Mouse (Mus musculus) ES-Bruce4 (cell line): ENCODE results near the gene Ftsj3. TPM values are rescaled to one million over a fixed set of nuclear protein-coding genes. Genes with fewer than 3 reads are reported as not detected.
A peak's percentile ranks its signal among the peaks of the same experiment; 100 is the strongest.

Experiments
- H3K27ac ChIP-seq: 2 replicates; pipeline ENCODE4 v1.5.1; 2012; ENCODE audit warnings: low read length, inconsistent platforms; ENCODE audit not compliant: insufficient read depth
- H3K27me3 ChIP-seq: 2 replicates; pipeline ENCODE4 v1.6.1; 2012; ENCODE audit warnings: mild to moderate bottlenecking, low read length, inconsistent platforms; ENCODE audit not compliant: control insufficient read depth, poor library complexity, insufficient read depth, severe bottlenecking
- H3K36me3 ChIP-seq: 2 replicates; pipeline ENCODE4 v1.6.1; 2012; ENCODE audit warnings: inconsistent platforms, mild to moderate bottlenecking, low read length, moderate library complexity; ENCODE audit not compliant: control insufficient read depth, poor library complexity, insufficient read depth, severe bottlenecking
- H3K4me1 ChIP-seq: one replicate; pipeline ENCODE4 v1.8.1; 2011; ENCODE audit warnings: low read length; ENCODE audit not compliant: control insufficient read depth, insufficient read depth
- H3K4me3 ChIP-seq: 2 replicates; pipeline ENCODE4 v1.5.1; 2011; ENCODE audit warnings: low read depth, mild to moderate bottlenecking, low read length
- H3K9ac ChIP-seq: 2 replicates; pipeline ENCODE4 v1.6.1; 2012; ENCODE audit warnings: low read depth, mild to moderate bottlenecking, inconsistent platforms; ENCODE audit not compliant: poor library complexity, severe bottlenecking
- H3K9me3 ChIP-seq: replicated peaks from 2 replicates; pipeline ENCODE4 v1.6.1; 2012; ENCODE audit warnings: mild to moderate bottlenecking, low read length, inconsistent platforms; ENCODE audit not compliant: control insufficient read depth, poor library complexity, insufficient read depth, severe bottlenecking
- CTCF ChIP-seq: IDR thresholded peaks from one replicate; pipeline ENCODE4 v1.8.1; 2011; ENCODE audit warnings: low read depth, low read length
- EP300 ChIP-seq: IDR thresholded peaks from 2 replicates; pipeline ENCODE4 v1.6.1; 2011; ENCODE audit warnings: low read depth, low read length; ENCODE audit not compliant: insufficient read depth
- POLR2A ChIP-seq: IDR thresholded peaks from one replicate; pipeline ENCODE4 v1.8.1; 2011; ENCODE audit warnings: low read length; ENCODE audit not compliant: insufficient read depth
- polyA plus RNA-seq: library from polyadenylated mRNA; stranded (reverse); fragments of >200 nt; gene quantifications from 2 replicates; pipeline ENCODE4 v1.2.4, GENCODE M21; 2011; ENCODE audit warnings: low read depth; ENCODE audit not compliant: missing spikeins, insufficient read depth, insufficient read length

The Ftsj3 gene
- polyA plus RNA-seq, 1 experiment: 156 TPM

- Histone ChIP-seq H3K4me1 (peaks cover 8% of the 10 kb centered on the region), H3K4me3 (peak overlapping the region; percentile 95), H3K27me3 (no peaks in the 10 kb centered on the region), H3K9ac (peak overlapping the region; percentile 98), H3K36me3 (no peaks in the 10 kb centered on the region), H3K27ac (peak overlapping the region; percentile 30; the same call in 1 of the 2 replicates), H3K9me3 (no peaks in the 10 kb centered on the region)
- TF ChIP-seq EP300 (no peak), CTCF (no peak), POLR2A (no peak)
Observed at GRCm38 (mm10) chr11:106271794-106272643, 16.1 kb upstream of the Ftsj3 start.

DNA sequence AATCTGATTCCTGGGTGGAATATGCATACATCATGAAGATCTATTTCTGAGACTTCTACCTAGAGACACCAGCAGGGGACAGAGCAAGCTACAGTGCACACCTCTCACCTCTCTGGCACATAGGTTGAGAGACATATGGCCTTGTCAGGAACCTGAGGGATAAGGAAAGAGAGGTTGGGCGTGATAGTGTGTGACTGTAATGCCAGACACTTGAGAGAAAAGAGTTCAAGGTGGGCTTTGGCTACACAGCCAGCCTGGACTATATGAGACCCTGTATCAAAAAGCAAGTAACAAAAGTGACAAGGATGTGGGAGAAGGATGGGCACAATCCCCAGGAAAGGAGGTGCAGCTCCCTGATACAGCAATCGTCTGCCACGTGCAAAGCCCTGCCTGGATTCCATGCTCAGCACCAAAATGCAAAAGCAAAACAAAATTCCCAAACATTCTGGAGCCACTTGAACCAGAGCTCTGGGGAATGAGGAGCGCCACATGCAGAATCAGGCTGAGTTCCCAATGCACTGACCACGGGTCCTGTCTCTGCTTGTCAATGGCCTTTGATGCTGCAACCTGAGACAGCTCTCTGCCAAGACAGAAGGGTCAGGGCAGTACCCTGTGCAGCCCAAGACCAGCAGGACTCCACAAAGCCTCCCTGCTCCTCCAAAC, 15.4 kb upstream of the Ftsj3 start:
- Histone ChIP-seq H3K9me3 (no peaks in the 10 kb centered on the region), H3K36me3 (peaks cover 3% of the 10 kb centered on the region), H3K27ac (no peak overlapping the region), H3K9ac (peak overlapping the region; percentile 98), H3K27me3 (no peaks in the 10 kb centered on the region), H3K4me1 (peaks cover 8% of the 10 kb centered on the region), H3K4me3 (peak overlapping the region; percentile 95)
- TF ChIP-seq CTCF: no peak
- no peak for TF ChIP-seq POLR2A
- TF ChIP-seq EP300: no peak

GRCm38 (mm10) chr11:106269060-106269431, 13.2 kb upstream of the Ftsj3 start:
- H3K4me1 ChIP-seq: no peaks in the 10 kb centered on the region
- peak overlapping the region; percentile 86 for H3K27ac ChIP-seq
- 0 out of 2 replicates have a peak overlapping the region, but pooled peaks have one; percentile 5 for H3K4me3 ChIP-seq
- H3K36me3 ChIP-seq: peaks cover 21% of the 10 kb centered on the region
- peak; percentile 82; the same call in 1 of the 2 replicates for TF ChIP-seq EP300
- no peak for TF ChIP-seq CTCF
- TF ChIP-seq POLR2A: no peak
- no peaks in the 10 kb centered on the region for H3K27me3 ChIP-seq
- H3K9me3 ChIP-seq: no peaks in the 10 kb centered on the region
- H3K9ac ChIP-seq: 0 out of 2 replicates have a peak overlapping the region, but pooled peaks have one; percentile 24

DNA sequence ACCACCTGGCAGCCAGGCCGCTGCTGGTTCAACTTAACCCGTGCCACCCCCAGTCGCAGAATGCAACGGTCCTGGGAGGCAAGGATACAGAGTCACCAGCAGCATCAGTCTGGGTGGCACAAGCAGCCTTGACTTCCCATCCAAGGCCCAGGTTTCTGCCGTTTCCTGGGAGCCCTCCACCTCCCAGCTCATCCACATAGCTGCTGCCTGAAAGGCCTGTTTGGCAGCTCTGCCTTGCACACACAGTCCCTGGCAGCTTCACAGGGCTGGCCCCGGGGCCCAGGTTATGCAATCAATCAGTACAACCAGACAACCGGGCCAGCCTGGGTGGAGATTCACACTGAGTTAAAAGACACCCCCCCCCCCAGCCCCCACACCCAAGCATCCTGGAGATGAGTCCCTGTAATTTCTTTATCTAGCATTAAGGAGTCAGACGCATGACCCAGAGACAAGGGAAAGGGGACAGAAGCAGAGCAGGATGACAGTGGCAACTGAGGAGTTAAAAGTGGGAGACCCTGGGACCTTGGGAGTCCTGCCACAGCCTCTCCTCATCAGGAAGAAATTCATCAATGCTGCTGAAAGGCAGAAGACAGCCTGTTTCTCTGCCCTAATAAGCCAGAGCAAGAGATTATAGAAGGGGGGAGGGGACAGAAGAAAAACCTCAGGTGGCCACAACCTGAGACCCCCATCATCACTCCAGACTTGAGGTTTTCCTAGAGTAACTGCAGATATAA, 12.6 kb upstream of the Ftsj3 start:
- no peaks in the 10 kb centered on the region for H3K4me1 ChIP-seq
- H3K9ac ChIP-seq: peak overlapping the region; percentile 24; the same call in 1 of the 2 replicates
- no peaks in the 10 kb centered on the region for H3K27me3 ChIP-seq
- peak overlapping the region; percentile 78 for H3K27ac ChIP-seq
- no peaks in the 10 kb centered on the region for H3K9me3 ChIP-seq
- TF ChIP-seq CTCF: no peak
- no peak for TF ChIP-seq EP300
- TF ChIP-seq POLR2A: no peak
- no peak overlapping the region for H3K4me3 ChIP-seq
- peaks cover 27% of the 10 kb centered on the region for H3K36me3 ChIP-seq

DNA sequence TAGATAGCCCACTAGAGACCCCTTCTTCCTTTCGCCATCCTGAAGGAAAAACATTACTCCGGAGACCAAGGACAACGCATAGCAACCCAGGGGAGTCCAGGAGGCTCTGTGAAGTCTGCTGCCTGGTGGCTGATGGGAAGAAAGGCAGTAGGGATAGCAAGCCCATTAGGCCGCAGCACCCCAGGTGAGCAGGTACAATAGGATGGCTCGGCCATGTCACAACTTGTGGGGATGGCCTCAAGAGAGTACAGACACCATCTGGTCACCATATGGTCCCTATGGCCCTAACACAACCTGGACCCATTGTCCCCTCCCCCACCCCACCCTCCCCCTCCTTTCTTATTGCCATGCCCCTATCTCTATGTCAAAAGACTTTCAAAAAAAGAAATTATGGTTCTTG, 12.0 kb upstream of the Ftsj3 start:
- H3K9ac ChIP-seq: no peak overlapping the region
- TF ChIP-seq EP300 (no peak), POLR2A (no peak), CTCF (no peak)
- H3K4me3 ChIP-seq: no peak overlapping the region
- H3K4me1 ChIP-seq: no peaks in the 10 kb centered on the region
- H3K27me3 ChIP-seq: no peaks in the 10 kb centered on the region
- no peaks in the 10 kb centered on the region for H3K9me3 ChIP-seq
- H3K36me3 ChIP-seq: peaks cover 33% of the 10 kb centered on the region
- H3K27ac ChIP-seq: no peak overlapping the region
